Mouse (Mus musculus): ENCODE results near the gene Psmb10.

Gene Psmb10

DNA sequence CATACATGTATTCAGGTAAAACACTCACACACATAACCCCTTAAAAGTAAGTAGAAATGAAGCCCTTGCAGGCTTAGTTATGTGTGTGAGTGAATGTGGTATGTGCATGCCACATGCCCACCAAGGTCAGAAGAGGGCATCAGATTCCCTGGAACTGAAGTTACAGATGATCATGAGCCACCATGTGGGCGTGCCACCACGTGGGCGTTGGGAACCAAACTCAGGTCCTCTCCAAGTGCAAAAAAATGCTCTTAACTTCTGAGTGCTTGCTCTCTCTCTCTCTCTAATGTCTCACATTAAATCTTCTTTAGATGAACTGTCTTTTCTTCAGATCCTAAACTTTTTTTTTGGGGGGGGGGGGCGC lies at the start of gene Psmb10:
Gene Psmb10, minus strand, starts transcription at position 139 of the 364 bp plus-strand sequence.
- CTCF ChIA-PET: interaction anchor here (0.6 to 0.9 kb wide), 4 partner anchors 29 to 121 kb away, joined by 3 to 21 read pairs (median 5); partner anchors contain the start of gene Nfatc3

DNA sequence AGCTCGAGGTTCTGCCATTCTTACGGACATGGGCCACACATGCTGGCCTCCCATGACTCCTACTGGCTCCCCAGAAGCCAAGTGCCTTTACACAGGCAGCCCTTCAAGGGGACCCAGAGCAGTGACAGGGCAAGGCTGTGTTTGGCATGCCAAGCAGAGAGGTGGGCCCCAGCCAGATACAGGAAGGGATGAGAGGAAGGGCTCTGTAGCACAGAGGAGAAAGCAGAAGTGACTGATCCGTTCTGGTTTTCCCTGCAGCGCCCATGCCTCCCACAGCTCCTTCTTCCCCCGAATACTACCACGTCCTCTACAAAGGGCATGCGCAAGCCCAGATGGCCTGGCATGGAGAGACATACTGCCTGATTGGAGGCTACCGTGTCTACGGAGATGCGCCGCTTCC lies 45.2 kb upstream of the Psmb10 start:
- CTCF ChIA-PET: interaction anchor here (0.6 to 0.7 kb wide), 2 partner anchors 18 to 89 kb away, joined by 3 to 6 read pairs; no protein-coding TSS in a partner anchor

DNA sequence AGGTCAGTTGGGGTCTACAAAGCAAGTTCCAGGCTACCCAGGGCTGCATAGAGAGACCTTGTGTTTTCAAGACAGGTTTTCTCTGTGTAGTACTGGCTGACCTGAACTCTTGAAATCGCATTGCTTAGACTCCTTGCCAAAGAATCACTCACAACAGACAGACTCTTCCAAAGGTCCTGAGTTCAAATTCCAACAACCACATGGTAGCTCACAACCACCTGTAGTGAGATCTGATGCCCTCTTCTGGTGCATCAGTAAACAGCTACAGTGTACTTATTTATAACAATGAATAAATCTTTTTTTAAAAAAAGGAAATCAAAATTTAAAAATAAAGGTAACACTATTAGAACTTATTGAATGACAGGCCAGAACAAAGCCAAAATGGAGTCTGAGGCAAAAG lies 42.9 kb upstream of the Psmb10 start:
- CTCF ChIA-PET: no interaction called here

DNA sequence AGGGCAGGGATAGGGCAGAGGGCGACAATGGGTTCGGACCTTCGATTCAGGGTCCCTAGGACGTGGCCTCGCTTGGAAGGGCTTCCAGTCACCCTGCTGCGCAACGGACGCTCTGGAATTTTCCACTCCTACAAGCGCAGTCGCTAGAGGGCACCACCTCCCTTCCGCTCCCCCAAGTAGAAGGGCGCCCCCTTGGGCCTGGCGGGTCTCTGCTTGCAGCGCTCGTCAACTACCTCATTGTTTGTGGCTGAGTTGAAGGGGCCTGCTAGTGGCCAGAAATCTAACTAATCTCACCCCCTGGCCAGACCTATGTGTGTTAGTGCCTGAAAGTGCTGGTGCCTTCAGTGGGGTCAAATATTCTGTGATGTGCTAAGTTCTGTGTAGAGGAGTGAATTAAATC lies 41.1 kb upstream of the Psmb10 start, which contains the start of gene Dpep3:
Gene Dpep3, minus strand, starts transcription at position 105 of the 400 bp plus-strand sequence.
- CTCF ChIA-PET: no interaction called here

DNA sequence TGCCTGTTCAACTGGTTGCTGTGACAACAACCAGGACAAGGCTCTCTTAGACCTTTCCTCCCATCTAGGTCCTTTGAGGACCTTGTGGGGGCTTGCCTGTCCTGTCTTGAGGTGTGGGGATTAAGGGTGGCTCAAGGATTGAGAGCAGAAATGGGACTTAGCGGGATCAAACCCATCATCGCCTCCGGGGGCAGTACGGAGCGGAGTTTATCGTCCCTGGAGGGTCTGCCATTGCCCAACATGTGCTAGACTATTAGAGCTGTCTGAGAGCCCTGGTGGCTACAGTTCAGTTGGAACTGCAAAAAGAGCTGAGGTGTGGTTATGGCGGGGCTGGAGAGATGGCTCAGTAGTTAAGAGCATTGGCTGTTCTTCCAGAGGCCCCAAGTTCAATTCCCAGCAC lies 37.1 kb upstream of the Psmb10 start:
- CTCF ChIA-PET: interaction anchor here (0.5 kb wide), 1 partner anchor 373 kb away, joined by 4 read pairs; no protein-coding TSS in a partner anchor

DNA sequence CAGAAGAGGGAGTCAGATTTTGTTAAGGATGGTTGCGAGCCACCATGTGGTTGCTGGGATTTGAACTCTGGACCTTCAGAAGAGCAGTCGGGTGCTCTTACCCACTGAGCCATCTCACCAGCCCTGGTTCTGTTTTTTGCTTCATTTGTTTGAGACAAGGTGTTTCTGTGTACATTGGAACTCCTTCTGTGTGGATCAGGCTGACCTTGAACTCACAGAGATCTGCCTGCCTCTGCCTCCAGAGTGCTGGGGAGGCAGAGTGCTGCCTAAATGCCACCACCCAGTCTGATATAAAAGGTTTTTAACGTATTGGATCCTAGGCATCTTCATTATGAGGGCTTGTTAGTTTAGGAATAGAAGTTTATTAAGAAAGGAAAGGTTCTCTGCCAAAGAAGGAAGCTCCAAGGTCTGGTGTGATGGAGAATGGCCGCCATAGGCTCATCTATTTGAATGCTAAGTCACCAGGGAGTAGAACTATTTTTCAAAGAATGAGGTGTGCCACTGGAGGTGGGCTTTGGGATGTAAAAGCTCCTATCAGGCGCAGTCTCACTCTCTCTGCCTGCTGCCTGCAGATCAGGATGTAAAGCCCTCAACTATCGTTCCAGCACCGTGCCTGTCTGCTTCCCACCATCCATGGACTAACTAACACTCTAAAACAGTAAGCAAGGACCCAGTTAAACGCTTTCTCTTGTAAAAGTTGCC lies 32.9 kb upstream of the Psmb10 start:
- CTCF ChIA-PET: no interaction called here

DNA sequence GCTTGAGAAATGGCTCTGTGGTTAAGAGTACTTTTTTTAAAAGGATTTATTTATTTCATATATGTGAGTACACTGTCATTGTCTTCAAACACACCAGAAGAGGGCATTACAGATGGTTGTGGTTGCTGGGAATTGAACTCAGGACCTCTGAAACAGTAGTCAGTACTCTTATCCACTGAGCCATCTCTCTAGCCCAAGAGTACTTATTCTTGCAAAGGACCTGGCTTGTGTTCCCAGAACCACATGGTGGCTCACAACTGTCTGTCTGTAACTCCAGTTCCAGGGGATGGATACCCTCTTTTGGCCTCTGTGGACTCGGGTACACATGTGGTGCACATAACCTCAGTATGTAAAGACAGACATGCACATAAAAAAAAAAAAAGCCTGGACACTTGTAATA lies 31.1 kb upstream of the Psmb10 start:
- CTCF ChIA-PET: no interaction called here

DNA sequence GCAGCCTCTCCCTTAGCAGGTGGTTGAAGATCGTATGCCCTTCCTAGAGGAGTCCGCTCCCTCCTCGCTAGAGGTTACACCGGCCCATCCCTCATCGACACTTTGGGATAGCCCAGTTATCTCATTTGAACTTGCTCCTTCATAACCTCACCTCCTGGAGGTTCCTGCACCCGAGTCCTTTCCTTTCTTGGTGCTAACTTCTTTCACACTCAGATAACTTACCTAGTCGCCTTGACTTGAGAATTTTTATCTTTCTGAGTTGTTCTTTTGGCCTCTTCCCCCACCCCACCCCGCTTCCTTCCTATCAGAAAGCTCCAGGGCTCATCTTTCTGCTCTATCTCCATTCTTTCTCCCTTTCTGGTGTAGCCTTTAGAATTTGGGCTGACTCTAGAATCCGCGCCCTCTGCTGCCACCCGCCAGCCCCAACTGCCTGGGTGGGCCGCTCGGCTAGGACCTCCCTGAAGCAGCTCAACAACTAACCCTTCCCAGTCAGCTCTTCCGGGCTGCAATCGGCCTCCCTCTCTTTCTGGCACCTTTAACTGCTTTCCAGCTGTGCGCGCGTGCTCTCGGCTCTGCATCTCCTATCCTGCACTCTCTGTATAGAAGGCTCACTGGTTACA lies 28.6 kb upstream of the Psmb10 start:
- CTCF ChIA-PET: no interaction called here

DNA sequence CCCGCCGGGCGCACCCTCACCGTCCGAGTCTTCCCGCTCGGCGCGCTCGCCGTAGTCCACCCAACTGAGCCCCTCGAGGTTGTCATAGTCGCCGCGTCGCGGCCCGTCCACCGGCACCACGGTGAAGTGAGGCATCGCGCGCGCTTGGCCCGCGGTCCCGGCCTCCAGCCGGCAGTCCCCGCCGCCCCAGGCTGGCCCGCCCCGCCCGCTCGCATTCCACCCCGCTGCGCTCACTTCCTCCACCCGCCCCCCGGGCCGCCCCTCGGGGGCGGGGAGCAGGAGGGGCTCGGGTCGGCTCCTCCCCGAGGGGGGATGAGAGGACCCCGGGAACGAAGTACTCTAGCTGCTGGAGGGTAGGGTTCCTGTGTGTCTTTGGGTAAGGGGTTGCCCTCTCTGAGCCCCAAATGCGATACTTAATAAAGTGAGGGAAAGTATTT lies 27.7 kb upstream of the Psmb10 start, which contains the start of gene Slc12a4:
Gene Slc12a4, minus strand, starts transcription at position 193 of the 437 bp plus-strand sequence.
- CTCF ChIA-PET: no interaction called here

DNA sequence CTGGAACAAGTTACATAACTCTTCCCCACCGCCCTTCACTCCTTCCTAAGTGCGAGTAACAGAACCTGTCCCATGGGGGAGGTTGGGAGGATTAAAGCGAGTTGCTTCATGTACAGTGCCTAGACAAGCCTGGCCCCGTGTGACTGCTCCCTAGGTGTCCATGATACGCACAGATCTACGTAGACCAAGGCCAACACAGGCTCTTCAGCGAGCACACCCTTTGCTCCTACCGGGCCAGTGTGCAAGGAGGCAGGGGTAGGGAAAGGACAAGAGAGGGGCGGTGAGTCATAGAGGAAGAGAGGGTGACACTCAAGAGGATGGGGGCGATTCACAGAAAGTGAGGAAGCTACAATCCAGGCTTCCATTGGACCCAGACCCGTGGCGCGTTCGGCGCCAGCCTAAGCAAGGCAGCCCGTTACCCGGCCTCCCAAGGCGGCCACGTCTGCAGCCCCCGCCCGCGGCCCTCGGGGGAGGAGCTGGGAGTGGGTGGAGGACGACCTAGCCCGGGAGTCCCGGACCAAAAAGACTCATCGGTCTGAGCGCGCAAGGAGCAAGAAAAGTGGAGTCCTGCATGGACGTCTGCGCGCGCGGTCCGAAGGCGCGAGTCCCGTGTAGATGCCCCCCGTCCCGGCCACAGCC lies 27.1 kb upstream of the Psmb10 start:
- CTCF ChIA-PET: no interaction called here

DNA sequence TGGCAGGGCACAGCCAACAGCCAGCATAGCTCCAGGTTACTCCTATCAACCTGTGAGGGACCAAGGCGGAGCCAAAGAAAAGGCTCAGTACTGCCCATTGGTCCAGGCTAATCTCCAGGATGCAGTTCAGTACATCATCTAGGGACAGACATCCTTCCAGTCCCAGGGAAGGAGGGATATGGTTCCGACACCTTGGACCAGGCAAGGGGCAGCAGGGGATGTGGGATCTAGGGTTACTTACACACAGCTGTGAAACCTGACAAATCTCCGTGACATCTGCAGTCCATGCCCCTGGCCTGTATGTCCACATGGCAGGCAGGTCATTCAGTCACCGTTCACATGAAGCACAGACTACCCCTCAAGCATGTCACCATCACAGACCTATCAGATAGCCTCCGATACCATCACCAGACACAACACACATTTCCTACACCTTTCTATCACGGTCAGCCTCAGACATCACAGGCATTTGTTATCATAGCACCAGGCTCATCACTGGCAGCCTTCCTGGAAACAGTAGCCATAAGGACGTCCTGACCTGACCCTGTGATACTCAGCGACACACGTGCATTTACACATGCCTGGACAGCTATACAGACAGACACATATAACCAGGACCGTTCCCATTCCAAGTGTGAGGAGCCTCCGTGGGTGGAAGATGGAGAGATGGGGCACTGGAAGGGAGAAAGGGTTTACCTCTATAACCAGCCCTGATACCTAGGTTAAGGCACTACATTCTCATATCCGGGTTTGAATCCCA lies 26.4 kb upstream of the Psmb10 start:
- CTCF ChIA-PET: interaction anchor here (0.6 kb wide), 1 partner anchor 373 kb away, joined by 3 read pairs; no protein-coding TSS in a partner anchor

DNA sequence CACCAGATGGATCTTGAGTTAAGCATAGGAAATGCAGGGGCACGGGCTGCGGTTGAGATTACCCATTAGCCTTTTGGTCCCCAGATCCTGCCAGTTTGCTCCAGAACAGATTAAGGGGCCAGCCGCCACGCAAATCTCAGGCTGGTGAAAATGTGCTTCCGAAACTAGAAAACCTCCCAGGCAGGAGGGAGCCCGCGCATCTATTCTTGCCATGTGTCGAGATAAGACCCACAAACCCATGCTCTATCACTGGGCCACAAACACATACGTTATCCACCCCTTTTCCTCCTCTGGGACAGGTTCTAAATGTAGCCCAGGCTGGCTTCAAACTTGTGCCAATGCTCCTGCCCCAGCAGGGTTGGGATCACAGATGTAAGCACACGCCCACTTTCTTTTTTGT lies 23.3 kb upstream of the Psmb10 start:
- CTCF ChIA-PET: no interaction called here

DNA sequence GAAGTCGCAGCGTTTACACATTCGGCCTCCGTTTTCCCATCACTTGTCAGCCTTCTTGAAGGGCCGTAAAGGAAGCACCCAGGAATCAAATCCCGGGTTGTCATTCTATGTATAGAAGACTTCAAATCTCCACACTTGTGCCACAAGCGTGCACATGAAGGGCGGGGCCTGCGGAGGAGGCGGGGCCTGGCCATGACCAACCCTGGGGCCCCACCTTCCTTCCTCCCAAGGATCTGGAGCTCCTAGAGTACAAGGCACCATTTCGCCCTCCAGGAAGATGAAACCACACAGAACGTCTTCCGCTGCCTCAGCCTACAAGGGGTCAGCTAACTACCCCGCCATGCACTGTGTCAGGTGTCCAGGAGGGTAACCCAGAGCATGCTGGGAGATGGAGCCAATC lies 22.9 kb upstream of the Psmb10 start:
- CTCF ChIA-PET: no interaction called here

DNA sequence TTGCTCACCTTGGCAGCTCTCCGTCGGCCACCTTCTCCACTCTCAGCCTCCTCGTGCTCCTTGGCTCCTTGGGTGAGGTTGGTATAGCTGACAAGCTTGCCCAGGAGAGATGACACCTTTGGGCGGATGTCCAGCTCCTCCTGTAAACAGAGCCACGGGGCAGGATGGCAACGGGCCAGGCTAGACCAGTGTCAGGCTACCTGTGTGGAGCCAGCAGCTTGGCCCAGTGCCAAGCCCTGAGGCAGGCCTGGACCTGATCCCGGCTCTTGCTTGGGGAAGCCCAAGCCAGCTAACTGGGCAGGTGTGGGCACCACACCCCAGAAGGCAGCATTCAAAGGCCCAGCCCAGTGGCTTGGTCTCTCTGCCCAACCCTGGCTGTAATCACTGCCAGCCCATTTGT lies 21.1 kb upstream of the Psmb10 start:
- CTCF ChIA-PET: no interaction called here

DNA sequence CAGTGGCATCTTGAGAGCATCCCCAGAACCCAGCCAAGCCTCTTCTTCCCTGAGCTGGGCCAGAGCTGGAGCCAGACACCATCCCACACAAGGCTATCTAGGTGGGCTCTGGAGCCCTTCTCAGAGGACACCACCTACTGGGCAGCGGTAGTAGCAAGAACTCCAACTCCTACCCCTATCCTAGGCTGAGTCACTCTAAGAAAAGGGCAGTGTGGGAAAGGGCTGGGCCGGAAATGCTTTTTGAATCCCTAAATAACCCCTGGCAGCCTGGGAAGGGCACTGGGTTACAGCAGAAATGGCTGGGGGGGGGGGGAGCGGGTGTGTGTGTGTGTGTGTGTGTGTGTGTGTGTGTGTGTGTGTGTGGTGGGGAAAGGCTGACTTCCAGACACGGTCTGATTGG lies 19.6 kb upstream of the Psmb10 start:
- CTCF ChIA-PET: interaction anchor here (0.5 to 0.6 kb wide), 2 partner anchors 9 to 402 kb away, joined by 3 to 12 read pairs; no protein-coding TSS in a partner anchor

DNA sequence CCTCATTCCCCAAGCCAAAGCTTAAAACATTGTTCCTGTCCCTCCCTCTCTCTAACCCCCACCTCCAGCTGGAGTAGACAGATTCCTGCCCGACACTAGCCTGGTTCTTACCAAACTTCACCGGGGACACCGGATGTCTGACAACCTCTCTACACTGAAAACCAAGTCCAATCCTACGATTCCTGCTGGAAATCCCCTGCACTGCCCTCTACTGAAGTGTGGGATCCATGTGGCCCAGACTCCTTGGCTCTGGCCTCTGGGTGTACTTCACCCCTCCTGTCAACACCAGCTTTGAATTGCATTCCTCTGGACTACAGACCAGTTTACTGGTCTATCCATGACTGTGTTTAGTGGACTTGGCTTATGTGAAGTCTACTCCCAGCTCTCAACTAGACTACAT lies 18.3 kb upstream of the Psmb10 start:
- CTCF ChIA-PET: no interaction called here

DNA sequence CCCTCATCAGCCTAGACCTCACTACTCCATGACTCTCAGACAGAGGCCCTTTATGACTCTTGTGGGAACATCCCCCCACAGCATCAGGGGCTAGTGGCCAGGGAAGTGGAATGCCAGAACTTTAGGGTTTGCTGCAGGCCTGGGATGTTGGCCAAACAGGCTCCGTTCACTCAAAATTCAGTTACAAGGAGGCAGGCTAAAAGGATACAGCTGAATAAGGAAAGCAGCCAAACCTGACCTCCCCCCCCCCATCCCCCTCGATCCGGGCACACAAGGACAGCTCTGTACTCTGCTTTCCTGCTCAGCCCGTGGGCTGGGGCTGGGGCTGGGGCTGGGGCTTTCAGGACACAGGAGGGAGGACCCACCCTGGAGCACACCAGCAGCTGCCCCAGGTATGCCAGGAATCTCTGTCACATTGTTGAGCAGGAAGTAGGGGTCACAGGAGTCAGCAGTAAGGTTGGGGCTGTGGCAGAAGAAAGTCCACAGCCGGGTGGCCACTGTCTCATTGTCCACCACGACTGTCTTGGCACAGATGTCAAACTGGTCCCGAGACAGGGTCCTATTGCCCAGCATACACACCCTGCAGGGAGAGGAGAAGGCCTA lies 12.9 kb upstream of the Psmb10 start:
- CTCF ChIA-PET: interaction anchor here (0.6 kb wide), 1 partner anchor 60 kb away, joined by 3 read pairs; no protein-coding TSS in a partner anchor

DNA sequence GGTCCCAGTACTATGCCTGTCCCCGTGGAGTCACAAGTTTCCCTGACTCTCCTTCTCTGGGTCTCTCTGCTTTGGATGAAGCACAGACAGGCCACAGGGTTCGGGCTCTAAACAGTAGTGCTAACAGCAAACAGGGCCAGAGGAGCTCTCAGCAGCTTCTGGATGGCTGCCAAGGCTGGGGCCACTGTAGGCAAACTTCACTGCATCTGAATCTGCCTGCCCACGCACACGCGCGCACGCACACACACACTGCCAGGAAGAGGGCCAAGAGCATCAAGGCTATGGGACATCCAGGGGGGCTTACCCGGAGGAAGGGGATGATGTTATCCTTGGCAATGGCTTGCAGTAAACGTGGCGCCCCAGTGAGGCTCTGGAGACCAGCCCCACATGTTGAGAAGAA lies 11.1 kb upstream of the Psmb10 start:
- CTCF ChIA-PET: interaction anchor here (0.6 kb wide), 1 partner anchor 9 kb away, joined by 12 read pairs; no protein-coding TSS in a partner anchor

DNA sequence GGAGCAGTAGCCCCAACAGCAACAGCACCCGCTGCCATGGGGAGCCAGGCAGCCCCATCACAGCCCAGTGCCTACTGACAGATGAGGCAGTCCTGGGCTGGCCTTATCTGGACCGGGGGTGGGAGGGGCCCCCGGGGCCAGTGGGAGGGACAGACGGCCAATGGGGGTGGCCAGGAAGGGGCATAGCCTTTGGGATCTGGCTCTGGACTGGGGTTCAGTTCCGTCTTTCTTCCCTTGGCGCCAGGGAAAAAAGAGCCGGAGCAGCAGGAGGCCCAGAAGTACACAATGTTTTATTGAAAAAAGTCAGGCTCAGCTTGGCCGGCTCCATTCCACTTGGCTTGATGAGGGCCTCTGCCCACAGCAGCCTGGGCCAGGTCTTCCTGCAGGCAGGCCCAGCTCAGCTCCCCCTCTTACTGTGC lies 5.1 kb upstream of the Psmb10 start, which contains the start of gene Lcat:
Gene Lcat, minus strand, starts transcription at position 62 of the 419 bp plus-strand sequence.
- CTCF ChIA-PET: no interaction called here

DNA sequence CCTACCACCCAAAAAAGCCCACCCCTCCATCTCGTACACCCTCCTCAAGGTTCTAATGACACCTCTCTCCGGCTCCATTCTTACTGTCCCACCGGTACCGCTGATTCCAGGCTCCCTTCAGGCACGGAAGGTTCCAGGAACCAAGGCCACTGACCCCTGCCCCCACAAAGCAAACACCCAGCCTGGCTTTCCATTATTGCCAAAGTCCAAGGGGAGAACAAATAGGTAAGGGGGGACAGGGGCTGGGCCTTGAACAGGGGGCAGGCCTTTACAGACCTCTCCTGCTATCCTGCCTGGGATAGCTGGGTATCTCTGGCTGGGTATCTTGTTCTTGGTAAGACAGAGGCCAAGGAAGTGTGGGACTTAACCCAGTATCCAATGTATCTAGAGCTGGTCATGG lies 4.3 kb upstream of the Psmb10 start:
- CTCF ChIA-PET: no interaction called here

DNA sequence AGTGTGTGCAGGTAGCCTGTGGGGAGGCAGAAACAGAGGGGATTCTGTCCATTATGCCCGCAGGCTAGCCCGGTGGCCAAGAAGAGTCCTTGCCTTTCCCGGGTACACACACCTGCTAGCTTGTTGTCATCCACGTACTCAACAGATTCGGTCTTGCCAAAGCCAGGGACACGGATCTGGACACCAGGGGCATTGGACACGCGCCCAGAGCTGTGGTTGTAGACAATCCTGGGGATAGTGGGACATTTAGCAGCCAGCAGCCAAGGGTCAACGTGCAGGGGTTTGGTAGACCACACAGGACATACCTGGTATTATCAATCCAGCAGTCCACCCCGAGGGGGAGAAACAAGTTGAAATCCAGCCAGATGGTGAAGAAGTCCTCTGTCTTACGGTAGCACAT lies 3.8 kb upstream of the Psmb10 start:
- CTCF ChIA-PET: no interaction called here
